Mouse (Mus musculus) lung, postnatal 0 days (tissue): ENCODE measurements at regions not wholly inside any gene's neighbourhood (a gene's known extent, or its start where the extent isn't known, plus 50 kb on each side); places are given as distances from the start of the nearest gene placed in this dataset.

ENCODE experiments used
- ATAC-seq: fragments of 200-750 bp; cut with Nextera tagmentation; 2 replicates; pipeline ENCODE4 v1.8.0; 2017; ENCODE audit warnings: moderate library complexity
- DNase-seq: peaks from one replicate; pipeline ENCODE4 v3.0.0-alpha.2; 2016; ENCODE audit warnings: low spot score
- H3K27ac ChIP-seq: fragments of 300-500 bp; sonication (generic); 2 replicates; pipeline ENCODE4 v1.5.1; 2014; ENCODE audit warnings: antibody characterized with exemption, mild to moderate bottlenecking, low read length, mixed read lengths
- H3K27me3 ChIP-seq: fragments of 300-500 bp; sonication (generic); replicated peaks from 2 replicates; pipeline ENCODE4 v1.6.1; 2014; ENCODE audit warnings: low read length, mixed read lengths; ENCODE audit not compliant: insufficient read depth
- H3K36me3 ChIP-seq: fragments of 300-500 bp; sonication (generic); 2 replicates; pipeline ENCODE4 v1.6.1; 2014; ENCODE audit warnings: low read length, mixed read lengths; ENCODE audit not compliant: insufficient read depth
- H3K4me1 ChIP-seq: fragments of 300-500 bp; sonication (generic); 2 replicates; pipeline ENCODE4 v1.6.1; 2014; ENCODE audit warnings: antibody characterized with exemption, low read depth, low read length, mixed read lengths; ENCODE audit not compliant: insufficient read depth
- H3K4me2 ChIP-seq: fragments of 300-500 bp; sonication (generic); replicated peaks from 2 replicates; pipeline ENCODE4 v1.6.1; 2014; ENCODE audit warnings: low read depth, mild to moderate bottlenecking, low read length, moderate library complexity, mixed read lengths
- H3K4me3 ChIP-seq: fragments of 300-500 bp; sonication (generic); 2 replicates; pipeline ENCODE4 v1.5.1; 2014; ENCODE audit warnings: low read depth, low read length
- H3K9ac ChIP-seq: fragments of 300-500 bp; sonication (generic); replicated peaks from 2 replicates; pipeline ENCODE4 v1.6.1; 2014; ENCODE audit warnings: low read depth, mild to moderate bottlenecking
- H3K9me3 ChIP-seq: fragments of 300-500 bp; sonication (generic); 2 replicates; pipeline ENCODE4 v1.6.1; 2016; ENCODE audit warnings: low read length, mixed read lengths
- CTCF ChIP-seq: IDR thresholded peaks from 2 replicates; pipeline ENCODE4 v1.5.1; 2016; ENCODE audit warnings: antibody characterized with exemption, mild to moderate bottlenecking
- EP300 ChIP-seq: IDR thresholded peaks from 2 replicates; pipeline ENCODE4 v1.6.1; 2016; ENCODE audit warnings: antibody characterized with exemption, mild to moderate bottlenecking, control low read depth
- WGBS: fragments of 180-500 bp; shearing (Covaris S2); extraction: QIAGEN DNeasy Blood & Tissue Kit; methylation state at CpG from one replicate; pipeline ENCODE4 v1.1.7; 2014; 5-methylcytosine and 5-hydroxymethylcytosine counted together

DNA sequence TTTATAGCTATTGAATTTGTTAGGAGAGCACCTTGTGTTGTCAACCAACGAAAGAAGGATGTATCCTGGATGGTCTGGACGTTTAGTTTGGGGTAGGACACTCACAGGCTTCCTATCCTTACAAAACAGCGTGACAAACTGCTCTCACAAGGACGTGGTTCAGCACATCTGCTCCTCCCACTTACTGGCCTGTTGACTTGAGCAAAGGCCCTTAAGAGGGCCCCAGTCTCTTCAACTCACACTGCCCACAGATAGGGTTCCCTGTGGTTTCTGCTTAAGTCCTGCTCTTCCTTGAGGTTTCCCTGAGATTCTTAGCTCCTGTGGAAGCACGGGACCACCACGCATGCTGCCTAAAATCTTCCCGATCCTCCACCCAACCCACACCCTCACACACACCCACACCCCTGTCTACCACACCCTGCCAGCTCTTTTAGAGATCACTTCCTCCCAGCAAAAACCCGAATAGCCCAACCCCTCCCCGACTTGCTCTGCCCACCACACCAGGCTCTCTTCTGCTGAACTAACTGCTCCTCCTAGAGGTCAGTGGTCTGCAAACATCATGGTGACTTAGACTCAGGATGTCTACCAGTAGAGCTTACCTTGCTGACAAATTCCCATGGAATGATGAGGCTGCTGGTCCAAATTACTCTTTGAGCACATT lies 95.7 kb upstream of the Hnrnpa3 start:
- WGBS = 48% methylated on average over 9 of the region's 9 CpGs
- no peak overlapping the region for H3K27ac ChIP-seq
- TF ChIP-seq EP300 (no peak), CTCF (peak; percentile 60)
- peak; percentile 57 for ATAC-seq
- no peak overlapping the region for H3K4me3 ChIP-seq
- H3K4me2 ChIP-seq = no peak overlapping the region
- H3K27me3 ChIP-seq = no peaks in the 10 kb centered on the region
- DNase-seq = peak; percentile 34
- no peak overlapping the region for H3K9ac ChIP-seq
- no peaks in the 10 kb centered on the region for H3K36me3 ChIP-seq
- no peaks in the 10 kb centered on the region for H3K4me1 ChIP-seq
- no peaks in the 10 kb centered on the region for H3K9me3 ChIP-seq

DNA sequence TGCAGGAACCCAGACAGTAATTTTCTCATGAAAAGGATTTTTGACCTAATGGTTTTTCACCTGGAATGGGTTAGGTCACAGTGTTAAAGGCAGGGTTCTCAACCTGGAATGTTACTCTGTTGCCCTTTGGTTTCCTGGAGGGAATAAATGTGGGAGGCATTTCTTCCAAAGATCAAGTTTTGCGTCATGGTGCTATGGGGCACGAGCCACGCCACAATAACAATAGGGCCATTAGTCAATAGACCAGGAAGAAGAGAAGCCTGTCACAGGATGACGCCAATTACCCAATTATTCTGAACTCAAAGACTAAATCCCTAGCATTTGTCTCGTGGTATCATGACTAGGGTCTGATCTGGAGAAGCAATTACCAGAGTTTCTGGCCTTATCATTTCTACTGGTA lies 94.3 kb upstream of the Hnrnpa3 start:
- Histone ChIP-seq H3K27ac (no peak overlapping the region), H3K9me3 (no peaks in the 10 kb centered on the region), H3K9ac (no peak overlapping the region), H3K36me3 (no peaks in the 10 kb centered on the region), H3K4me1 (no peaks in the 10 kb centered on the region), H3K4me3 (no peak overlapping the region), H3K27me3 (no peaks in the 10 kb centered on the region), H3K4me2 (no peak overlapping the region)
- DNase-seq = peak; percentile 35
- TF ChIP-seq EP300 (peak; percentile 65), CTCF (no peak)
- peak; percentile 54 for ATAC-seq
- 63% methylated on average over 5 of the region's 5 CpGs for WGBS

DNA sequence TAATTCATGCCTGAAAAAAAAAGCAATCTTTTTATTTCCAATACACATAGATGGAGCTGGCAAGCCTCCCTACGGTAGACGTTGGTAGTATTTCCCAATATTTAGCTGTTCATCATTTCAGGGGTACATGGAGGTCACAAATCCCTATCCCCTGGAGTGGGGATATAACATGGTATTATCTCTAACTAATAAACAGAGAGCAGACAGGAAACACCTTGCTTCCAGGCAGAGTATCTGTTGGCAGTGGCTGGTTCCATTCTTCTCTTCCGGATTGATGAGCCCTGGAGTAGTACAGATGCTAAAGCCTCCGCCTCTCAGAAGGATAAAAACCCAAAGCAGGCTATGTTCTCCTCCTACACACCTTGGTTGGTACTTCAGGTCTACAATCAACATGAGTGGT lies 91.9 kb upstream of the Hnrnpa3 start:
- no peak for ATAC-seq
- no peaks in the 10 kb centered on the region for H3K9me3 ChIP-seq
- H3K27ac ChIP-seq = no peak overlapping the region
- no peaks in the 10 kb centered on the region for H3K36me3 ChIP-seq
- DNase-seq = no peak
- H3K4me1 ChIP-seq = no peaks in the 10 kb centered on the region
- H3K4me3 ChIP-seq = no peak overlapping the region
- H3K9ac ChIP-seq = no peak overlapping the region
- WGBS = 55% methylated on average over 4 of the region's 4 CpGs
- H3K4me2 ChIP-seq = no peak overlapping the region
- H3K27me3 ChIP-seq = no peaks in the 10 kb centered on the region
- TF ChIP-seq EP300 = peak; percentile 49; the same call in 1 of the 2 replicates
- TF ChIP-seq CTCF = no peak

DNA sequence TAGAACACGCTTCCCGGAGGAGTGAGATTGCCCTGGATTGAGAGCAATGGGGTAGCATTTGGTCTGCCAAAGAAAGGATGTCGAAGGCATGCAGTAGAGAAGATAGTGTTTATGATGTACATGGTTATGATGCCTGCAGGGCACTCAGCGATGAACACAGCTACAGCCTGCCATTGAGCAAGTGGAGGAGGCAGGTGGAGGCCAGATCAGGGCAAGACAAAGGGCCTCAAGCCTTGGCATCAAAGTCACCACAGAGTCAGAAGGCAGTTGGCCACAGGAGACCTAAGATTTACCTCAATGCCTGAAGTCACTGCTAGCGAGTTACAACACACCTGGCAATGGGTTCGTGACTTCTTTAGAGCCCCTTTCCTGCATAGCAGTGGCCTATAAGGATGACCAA lies 89.3 kb upstream of the Hnrnpa3 start:
- no peak overlapping the region for H3K4me2 ChIP-seq
- DNase-seq (no peak), ATAC-seq (no peak)
- TF ChIP-seq EP300 (no peak), CTCF (no peak)
- no peaks in the 10 kb centered on the region for H3K27me3 ChIP-seq
- no peaks in the 10 kb centered on the region for H3K4me1 ChIP-seq
- H3K36me3 ChIP-seq = no peaks in the 10 kb centered on the region
- 81% methylated on average over 6 of the region's 6 CpGs for WGBS
- no peak overlapping the region for H3K4me3 ChIP-seq
- H3K27ac ChIP-seq = no peak overlapping the region
- H3K9me3 ChIP-seq = no peaks in the 10 kb centered on the region
- H3K9ac ChIP-seq = no peak overlapping the region

DNA sequence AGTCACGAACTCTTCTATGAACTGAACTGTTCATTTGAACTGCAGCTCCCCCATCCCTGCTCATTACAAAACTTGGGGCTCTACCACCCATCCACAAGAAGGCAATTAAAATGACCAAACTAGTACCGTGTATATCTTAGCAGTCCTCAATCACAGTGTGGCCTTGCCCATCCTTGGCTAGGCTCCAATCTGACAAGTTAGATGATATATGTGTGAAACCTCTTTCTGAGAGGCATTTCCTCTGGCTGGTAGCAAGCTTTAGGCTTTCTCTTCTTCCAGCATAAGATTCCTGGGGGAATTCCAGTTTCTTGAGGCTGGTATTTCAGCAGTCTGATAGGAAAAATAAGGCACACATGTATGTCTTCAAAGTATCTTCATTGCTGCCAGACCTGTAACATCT lies 88.8 kb upstream of the Hnrnpa3 start:
- WGBS = 63% methylated on average over 2 of the region's 2 CpGs
- Histone ChIP-seq H3K4me1 (no peaks in the 10 kb centered on the region), H3K27me3 (no peaks in the 10 kb centered on the region), H3K9me3 (no peaks in the 10 kb centered on the region), H3K36me3 (no peaks in the 10 kb centered on the region), H3K4me3 (no peak overlapping the region), H3K9ac (no peak overlapping the region), H3K27ac (no peak overlapping the region), H3K4me2 (no peak overlapping the region)
- DNase-seq (no peak), ATAC-seq (no peak)
- TF ChIP-seq EP300 (no peak), CTCF (no peak)

DNA sequence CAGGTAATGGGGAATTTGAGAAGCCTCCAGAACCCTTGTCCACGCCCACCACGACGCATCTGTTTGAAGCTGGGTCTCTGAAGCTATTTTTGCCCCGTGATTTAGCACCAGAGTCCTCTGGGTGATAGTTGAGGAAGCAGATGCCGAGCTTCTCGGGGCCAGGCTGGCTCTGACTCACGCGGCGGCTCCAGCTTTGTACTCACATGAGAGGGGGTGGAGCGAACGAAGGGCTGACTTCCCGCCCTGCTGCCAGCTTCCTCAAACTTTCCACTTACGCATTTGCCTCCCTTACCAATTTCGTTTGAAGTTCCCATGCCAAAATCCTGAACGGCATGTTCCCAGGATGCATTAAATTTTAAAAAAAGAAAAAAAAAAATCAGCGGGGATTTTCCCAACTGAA lies 74.1 kb upstream of the Hnrnpa3 start:
- H3K36me3 ChIP-seq = no peaks in the 10 kb centered on the region
- ATAC-seq (peak; percentile 96), DNase-seq (peak; percentile 94)
- no peak overlapping the region for H3K9ac ChIP-seq
- WGBS = 0% methylated on average over 16 of the region's 16 CpGs
- TF ChIP-seq CTCF = no peak
- peak; percentile 85 for TF ChIP-seq EP300
- no peaks in the 10 kb centered on the region for H3K9me3 ChIP-seq
- no peaks in the 10 kb centered on the region for H3K4me1 ChIP-seq
- peak overlapping the region; percentile 51 for H3K4me2 ChIP-seq
- H3K4me3 ChIP-seq = peak overlapping the region; percentile 15; the same call in 1 of the 2 replicates
- no peak overlapping the region for H3K27ac ChIP-seq
- H3K27me3 ChIP-seq = 0 out of 2 replicates have a peak, but pooled peaks cover 3% of the 10 kb centered on the region
